Mouse (Mus musculus) thymus, adult 2 months (tissue): ENCODE data around the gene Mmachc. TPM values are rescaled to one million over a fixed set of nuclear protein-coding genes. Genes with fewer than 3 reads are reported as not detected.
"Not testable (repeated sequence)": the region's sequence is repeated elsewhere in the genome, so short reads cannot be mapped to it uniquely, and the experiment has no call there.

Experiments used
- DNase-seq: peaks from one replicate; pipeline ENCODE4 v3.0.0; 2021
- H3K27ac ChIP-seq: fragments of 200-500 bp; 2 replicates; pipeline ENCODE4 v1.5.1; 2012; ENCODE audit warnings: low read length, control low read depth; ENCODE audit not compliant: control insufficient read depth, insufficient read depth
- H3K27me3 ChIP-seq: fragments of 200-500 bp; 2 replicates; pipeline ENCODE4 v1.6.1; 2012; ENCODE audit warnings: mild to moderate bottlenecking, low read length, moderate library complexity, mixed read lengths; ENCODE audit not compliant: control insufficient read depth, insufficient read depth
- H3K36me3 ChIP-seq: fragments of 200-500 bp; 2 replicates; pipeline ENCODE4 v1.6.1; 2012; ENCODE audit warnings: mild to moderate bottlenecking, low read length, moderate library complexity; ENCODE audit not compliant: control insufficient read depth, insufficient read depth
- H3K4me1 ChIP-seq: fragments of 200-500 bp; replicated peaks from 2 replicates; pipeline ENCODE4 v1.6.1; 2012; ENCODE audit warnings: low read length; ENCODE audit not compliant: control insufficient read depth, insufficient read depth
- H3K4me3 ChIP-seq: fragments of 200-500 bp; 2 replicates; pipeline ENCODE4 v1.5.1; 2012; ENCODE audit warnings: mild to moderate bottlenecking, low read length, control low read depth, moderate library complexity; ENCODE audit not compliant: control insufficient read depth, insufficient read depth
- CTCF ChIP-seq: fragments of 200-500 bp; IDR thresholded peaks from 2 replicates; pipeline ENCODE4 v1.5.1; 2012; ENCODE audit warnings: mild to moderate bottlenecking, control low read depth, low read length, moderate library complexity, borderline replicate concordance; ENCODE audit not compliant: control insufficient read depth, poor library complexity, insufficient read depth; ENCODE audit errors: extremely low read depth
- POLR2A ChIP-seq: fragments of 200-500 bp; IDR thresholded peaks from 2 replicates; pipeline ENCODE4 v1.6.1; 2012; ENCODE audit warnings: mild to moderate bottlenecking, low read length, control low read depth, moderate library complexity; ENCODE audit not compliant: control insufficient read depth, poor library complexity, insufficient read depth; ENCODE audit errors: extremely low read depth
- WGBS: fragments of 180-500 bp; shearing (Covaris S2); methylation state at CpG from one replicate; pipeline ENCODE4 v1.1.7; 2018; 5-methylcytosine and 5-hydroxymethylcytosine counted together
- polyA plus RNA-seq: library from polyadenylated mRNA; depleted of rRNA; stranded (reverse); fragments of >200 nt; gene quantifications from 2 replicates; pipeline ENCODE4 v1.2.3, GENCODE M21; 2012

Gene Mmachc
- polyA plus RNA-seq, 1 experiment: 10.5 TPM

GRCm38 (mm10) chr4:116669291-116669690 is 38.9 kb downstream of the Mmachc start:
- no peak overlapping the region for H3K4me3 ChIP-seq
- H3K27me3 ChIP-seq: no peaks in the 10 kb centered on the region
- H3K36me3 ChIP-seq: no peaks in the 10 kb centered on the region
- H3K27ac ChIP-seq: no peak overlapping the region
- no peaks in the 10 kb centered on the region for H3K4me1 ChIP-seq
- TF ChIP-seq POLR2A (no peak), CTCF (no peak)
- peak; percentile 26 for DNase-seq
- 83% methylated on average over 2 of the region's 2 CpGs for WGBS

DNA sequence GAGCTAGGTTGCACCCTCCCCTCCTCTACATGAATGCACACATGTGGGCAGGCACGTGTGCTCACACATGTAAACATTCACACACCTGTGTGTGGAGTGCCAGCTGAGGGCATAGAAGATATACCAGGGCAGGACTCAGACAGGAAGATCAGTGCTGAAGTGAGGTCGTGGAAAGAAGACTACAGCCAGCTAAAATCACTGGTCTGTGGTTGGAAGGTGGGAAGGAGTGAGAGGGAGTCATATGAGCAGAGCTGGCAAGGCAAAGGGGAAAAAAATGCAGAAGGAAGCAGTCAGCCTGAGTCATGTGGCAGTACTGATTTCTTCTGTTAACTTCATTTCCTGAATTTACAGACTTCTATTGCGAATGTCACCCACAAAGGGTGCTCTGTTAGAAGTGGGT is 40.1 kb downstream of the Mmachc start:
- WGBS: 5% methylated on average over 3 of the region's 3 CpGs
- H3K4me3 ChIP-seq: no peak overlapping the region
- no peak for TF ChIP-seq POLR2A
- TF ChIP-seq CTCF: no peak
- H3K27ac ChIP-seq: no peak overlapping the region
- no peak for DNase-seq
- no peaks in the 10 kb centered on the region for H3K36me3 ChIP-seq
- no peaks in the 10 kb centered on the region for H3K4me1 ChIP-seq
- H3K27me3 ChIP-seq: no peaks in the 10 kb centered on the region

DNA sequence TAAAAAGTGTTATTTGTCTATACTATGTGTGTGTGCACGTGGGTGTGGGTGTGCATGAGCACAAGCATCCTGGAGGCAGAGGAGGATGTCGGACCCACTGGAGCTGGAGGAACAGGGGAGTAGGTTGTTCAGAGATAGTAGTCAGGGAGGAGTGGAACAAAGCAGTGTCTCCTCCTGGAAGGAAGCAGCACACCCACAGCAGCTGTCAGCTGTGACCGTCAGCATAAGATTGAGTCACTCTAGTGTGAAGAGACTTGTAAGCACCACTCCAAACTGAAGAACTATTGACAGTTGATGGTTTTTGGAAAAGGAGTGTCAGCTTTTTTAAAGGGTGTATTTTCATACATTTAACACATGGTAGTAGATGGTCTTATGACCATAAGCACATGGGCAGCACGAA is 41.6 kb downstream of the Mmachc start:
- Histone ChIP-seq H3K27me3 (no peaks in the 10 kb centered on the region), H3K4me3 (no peak overlapping the region), H3K27ac (no peak overlapping the region), H3K36me3 (no peaks in the 10 kb centered on the region), H3K4me1 (no peaks in the 10 kb centered on the region)
- no peak for TF ChIP-seq CTCF
- TF ChIP-seq POLR2A: no peak
- 63% methylated on average over 4 of the region's 4 CpGs for WGBS
- no peak for DNase-seq

GRCm38 (mm10) chr4:116661998-116662397 is 46.2 kb downstream of the Mmachc start:
- H3K27ac ChIP-seq: no peak overlapping the region
- WGBS: 93% methylated on average over 1 of the region's 1 CpGs
- no peaks in the 10 kb centered on the region for H3K27me3 ChIP-seq
- no peak overlapping the region for H3K4me3 ChIP-seq
- no peaks in the 10 kb centered on the region for H3K36me3 ChIP-seq
- no peak for DNase-seq
- TF ChIP-seq CTCF: no peak
- TF ChIP-seq POLR2A: no peak
- no peaks in the 10 kb centered on the region for H3K4me1 ChIP-seq

GRCm38 (mm10) chr4:116660829-116661228 is 47.4 kb downstream of the Mmachc start:
- WGBS: 81% methylated on average over 6 of the region's 6 CpGs
- no peak overlapping the region for H3K27ac ChIP-seq
- no peaks in the 10 kb centered on the region for H3K27me3 ChIP-seq
- H3K4me3 ChIP-seq: no peak overlapping the region
- H3K4me1 ChIP-seq: no peaks in the 10 kb centered on the region
- DNase-seq: no peak
- TF ChIP-seq CTCF (no peak), POLR2A (no peak)
- no peaks in the 10 kb centered on the region for H3K36me3 ChIP-seq

GRCm38 (mm10) chr4:116659916-116660315 is 48.3 kb downstream of the Mmachc start:
- H3K27me3 ChIP-seq, H3K4me3 ChIP-seq, H3K27ac ChIP-seq, H3K36me3 ChIP-seq, DNase-seq, H3K4me1 ChIP-seq: not testable (repeated sequence)
- WGBS: 93% methylated on average over 6 of the region's 6 CpGs

DNA sequence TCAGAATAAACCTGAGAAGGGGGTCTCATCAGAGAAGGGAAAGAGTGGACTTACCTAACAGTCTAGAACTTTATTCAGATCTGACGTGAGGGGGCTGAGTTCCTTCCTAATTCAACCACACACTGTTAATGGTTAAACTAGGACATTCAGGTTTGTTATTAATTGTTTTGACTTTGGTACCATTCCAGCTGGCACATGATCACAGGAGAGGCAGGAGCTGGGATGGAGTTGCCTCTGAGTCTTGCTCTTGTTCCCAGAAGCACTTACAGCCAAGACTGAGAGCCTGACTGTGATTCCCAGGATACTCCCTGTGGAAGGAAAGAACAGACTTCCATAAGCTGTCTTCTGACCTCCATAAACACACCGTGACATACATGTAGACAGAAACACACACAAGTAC is 48.7 kb downstream of the Mmachc start:
- DNase-seq: no peak
- no peak overlapping the region for H3K4me3 ChIP-seq
- H3K36me3 ChIP-seq: no peaks in the 10 kb centered on the region
- H3K27ac ChIP-seq: no peak overlapping the region
- WGBS: 87% methylated on average over 2 of the region's 2 CpGs
- no peaks in the 10 kb centered on the region for H3K4me1 ChIP-seq
- TF ChIP-seq POLR2A: no peak
- H3K27me3 ChIP-seq: no peaks in the 10 kb centered on the region
